Mouse (Mus musculus) heart, postnatal 4 days (tissue): Measurements from ENCODE around the gene Brip1. TPM values are rescaled to one million over a fixed set of nuclear protein-coding genes. Genes with fewer than 3 reads are reported as not detected.
A peak's percentile ranks its signal among the peaks of the same experiment; 100 is the strongest.

Source experiments
- DNase-seq: peaks from one replicate; pipeline ENCODE4 v3.0.0; 2021
- total RNA-seq, 2 experiments: library from RNA; stranded (reverse); gene quantifications; 2 replicates each; pipeline ENCODE4 v1.2.3; 2021

Brip1 gene
- 1 to 10 TPM; 5.2 to 5.6 TPM for total RNA-seq

DNA sequence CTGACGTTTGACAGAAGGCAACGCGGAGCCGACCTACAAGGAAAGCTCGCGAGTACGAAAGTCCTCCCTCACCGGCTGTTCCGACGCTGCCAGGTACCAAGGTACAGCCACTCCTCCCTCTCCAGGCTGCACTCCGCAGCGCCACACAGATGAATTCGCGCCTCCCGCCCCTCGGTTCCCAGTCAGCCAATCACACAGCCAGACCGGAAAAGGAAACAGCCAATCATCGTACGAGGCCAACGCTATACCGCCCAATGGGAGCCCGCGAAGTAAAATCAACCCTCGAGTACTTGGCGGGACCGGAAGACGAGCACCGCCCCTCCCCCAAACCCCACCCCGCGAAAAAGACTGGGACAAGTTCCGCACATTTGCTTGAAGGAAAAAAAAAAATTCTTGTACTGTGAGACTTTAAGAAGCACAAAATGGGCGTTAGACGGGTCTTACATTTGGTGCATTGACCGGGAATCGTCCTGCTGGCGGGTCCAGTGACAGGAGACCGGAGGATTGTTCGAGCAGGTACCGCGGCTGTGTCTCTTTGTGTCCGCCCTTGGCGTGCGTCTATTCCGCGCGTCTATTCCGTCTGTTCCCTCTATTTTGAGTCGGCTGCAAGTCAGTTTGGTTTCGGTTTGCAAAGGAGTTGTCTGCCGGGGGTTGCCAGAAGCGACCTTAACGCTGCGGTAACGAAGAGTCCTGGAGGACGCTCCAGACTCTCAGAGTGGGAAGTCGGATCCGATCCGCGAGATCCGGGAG is at the start of gene Brip1:
Gene Brip1, minus strand, starts transcription at position 157 of the 750 bp plus-strand sequence.
- peak; percentile 94 for DNase-seq

GRCm38 (mm10) chr11:86232446-86232845 is 31.5 kb upstream of the Brip1 start:
- no peak for DNase-seq

DNA sequence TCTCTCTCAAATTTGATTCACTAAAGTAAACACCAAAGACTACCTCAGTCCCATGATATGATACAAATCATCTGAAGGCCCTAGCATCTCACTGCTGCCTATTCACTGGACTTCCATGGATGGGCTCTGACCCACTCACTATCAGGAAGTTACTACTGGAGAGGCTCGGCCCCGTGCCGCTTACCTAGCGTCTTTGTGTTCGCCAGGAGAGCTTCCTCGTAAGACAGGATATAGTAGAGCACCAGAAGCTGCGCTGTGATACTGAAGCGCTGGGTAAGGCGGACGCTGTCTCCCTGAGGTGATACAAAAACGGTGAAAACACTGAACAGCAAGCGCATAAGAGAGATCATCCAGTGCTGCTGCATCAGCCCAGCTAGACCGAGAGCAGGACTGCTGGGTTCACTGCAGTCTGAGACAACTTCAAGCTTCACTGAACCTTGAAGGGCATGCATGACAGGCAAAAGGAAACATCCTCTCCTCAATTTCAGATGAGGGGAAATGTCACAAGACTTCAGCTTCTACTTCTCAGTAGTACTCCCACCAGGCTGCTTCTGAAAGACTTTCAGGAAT is 30.9 kb upstream of the Brip1 start:
- DNase-seq = no peak

DNA sequence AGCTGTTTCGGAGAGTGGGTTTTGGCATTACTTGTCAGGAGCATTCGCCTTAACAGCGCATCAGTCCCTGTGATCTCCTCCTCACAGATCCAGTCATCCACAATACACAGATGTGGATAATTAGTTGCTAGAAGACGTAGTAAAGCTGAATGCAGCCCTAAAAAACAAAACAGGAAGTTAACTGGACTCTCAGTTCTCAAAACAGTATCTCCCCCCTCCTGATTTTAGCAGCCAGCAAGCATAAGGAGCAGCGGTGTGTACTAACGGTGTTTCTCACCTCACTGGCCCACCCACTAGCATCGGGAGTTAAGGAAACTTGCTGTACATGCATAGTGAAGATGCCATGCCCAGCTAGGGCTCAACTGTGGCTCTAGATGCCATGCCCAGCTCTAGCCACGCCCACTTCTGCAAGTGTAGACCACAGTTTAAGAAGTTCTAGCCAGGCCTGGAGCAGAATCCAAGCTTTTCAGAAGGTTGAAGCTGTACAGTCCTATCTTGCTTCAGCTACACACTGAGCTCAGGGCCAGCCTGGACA is 25.7 kb upstream of the Brip1 start:
- DNase-seq = no peak

- no peak for DNase-seq
Measured at GRCm38 (mm10) chr11:86225761-86226160, 24.8 kb upstream of the Brip1 start.

- no peak for DNase-seq
Measured at GRCm38 (mm10) chr11:86211803-86212202, 10.8 kb upstream of the Brip1 start.

DNA sequence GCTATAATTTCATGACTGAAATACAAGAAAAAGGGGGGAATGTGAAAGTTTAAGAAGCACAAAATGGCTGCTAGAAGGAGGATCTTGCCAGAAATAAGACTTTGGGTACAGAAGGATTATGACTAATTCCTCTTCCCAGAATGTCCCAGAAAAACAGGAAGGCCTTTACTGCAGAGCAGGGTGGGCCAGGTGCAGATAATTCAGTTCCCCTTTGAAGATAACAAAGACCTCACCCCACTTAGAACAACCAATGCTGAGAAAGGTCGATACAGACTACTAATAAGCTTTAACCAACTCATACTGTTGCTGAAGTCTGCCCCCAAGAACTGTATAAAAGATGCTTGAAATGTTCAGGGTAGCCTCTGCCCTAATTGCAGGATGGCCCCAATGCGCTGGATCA is 8.1 kb upstream of the Brip1 start:
- no peak for DNase-seq

DNA sequence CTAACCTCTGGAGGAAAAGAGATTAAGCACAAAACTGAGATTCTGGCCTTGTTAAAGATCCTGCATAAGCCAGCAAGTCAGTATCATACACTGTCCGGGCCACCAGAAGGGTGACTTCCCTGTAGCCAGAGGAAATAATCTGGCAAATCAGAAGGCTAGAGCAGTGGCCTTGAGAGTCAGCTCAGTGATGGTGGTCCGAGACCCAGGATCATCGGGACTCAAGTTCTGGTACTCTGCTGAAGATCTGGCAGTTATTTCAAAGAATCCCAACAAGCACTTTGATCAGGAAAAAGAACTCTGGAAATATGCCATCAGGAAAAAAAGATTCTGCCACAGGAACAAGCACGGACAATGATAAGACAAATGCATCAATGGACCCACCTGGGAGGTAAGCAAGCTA is 4.9 kb upstream of the Brip1 start:
- DNase-seq = no peak

- no peak for DNase-seq
Measured at GRCm38 (mm10) chr11:86205031-86205430, 4.0 kb upstream of the Brip1 start.

DNA sequence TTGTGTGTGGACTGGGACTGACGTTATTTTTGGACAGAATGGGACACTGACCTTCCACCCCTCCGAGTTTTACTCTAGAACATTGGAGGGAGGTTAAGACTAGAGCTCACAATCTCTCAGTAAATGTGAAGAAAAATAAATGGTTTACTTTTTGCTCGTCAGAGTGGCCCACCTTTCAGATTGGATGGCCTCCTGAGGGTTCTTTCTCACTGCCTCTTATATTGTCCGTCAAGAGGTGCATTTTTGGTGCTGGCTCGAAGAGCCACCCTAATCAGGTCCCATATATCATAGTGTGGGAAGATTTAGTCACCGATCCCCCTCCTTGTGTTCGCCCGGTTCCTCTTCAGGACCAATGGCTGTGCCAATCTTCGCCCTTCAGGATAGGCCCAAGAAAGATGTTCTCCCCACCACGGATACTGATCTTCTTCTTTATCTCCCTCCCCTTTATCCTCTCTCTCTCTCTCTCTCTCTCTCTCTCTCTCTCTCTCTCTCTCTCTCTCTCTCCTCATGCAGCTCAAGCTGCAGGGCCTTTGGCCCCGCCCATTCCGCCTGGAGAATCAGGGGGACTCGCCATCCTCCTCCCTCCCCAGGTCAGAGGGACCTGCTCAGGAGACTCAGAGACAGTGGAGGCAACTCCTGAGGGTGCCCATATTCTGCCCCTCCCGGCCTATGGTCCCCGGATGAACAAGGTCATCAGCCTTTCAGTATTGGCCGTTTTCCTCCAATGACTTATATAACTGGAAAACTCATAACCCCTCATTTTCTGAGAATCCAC is 1.1 kb upstream of the Brip1 start:
- peak; percentile 31 for DNase-seq

- DNase-seq = no peak
Measured at GRCm38 (mm10) chr11:86200460-86201021, 452 bp downstream of the Brip1 start.

DNA sequence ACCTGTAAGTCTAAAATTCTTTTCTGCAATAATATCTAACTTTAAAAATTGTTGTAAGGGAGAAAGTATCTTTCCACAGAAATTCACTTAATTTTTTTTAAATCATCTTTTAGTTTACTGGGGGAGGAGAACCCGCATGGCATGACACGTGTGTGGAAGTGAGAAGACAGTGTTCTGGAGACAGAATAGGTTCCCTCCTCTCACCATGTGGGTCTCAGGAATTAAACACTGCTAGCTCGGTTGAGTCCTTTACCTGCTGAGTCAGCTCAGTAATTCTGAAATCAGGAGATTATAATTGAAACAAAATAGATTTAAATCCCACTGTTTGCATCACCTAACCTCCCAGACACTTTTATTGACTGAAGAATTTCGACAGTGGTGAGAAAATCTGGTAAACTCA is 1.3 kb downstream of the Brip1 start:
- DNase-seq = no peak

- peak; percentile 8 for DNase-seq
Measured at GRCm38 (mm10) chr11:86185224-86185623, 15.8 kb downstream of the Brip1 start.

DNA sequence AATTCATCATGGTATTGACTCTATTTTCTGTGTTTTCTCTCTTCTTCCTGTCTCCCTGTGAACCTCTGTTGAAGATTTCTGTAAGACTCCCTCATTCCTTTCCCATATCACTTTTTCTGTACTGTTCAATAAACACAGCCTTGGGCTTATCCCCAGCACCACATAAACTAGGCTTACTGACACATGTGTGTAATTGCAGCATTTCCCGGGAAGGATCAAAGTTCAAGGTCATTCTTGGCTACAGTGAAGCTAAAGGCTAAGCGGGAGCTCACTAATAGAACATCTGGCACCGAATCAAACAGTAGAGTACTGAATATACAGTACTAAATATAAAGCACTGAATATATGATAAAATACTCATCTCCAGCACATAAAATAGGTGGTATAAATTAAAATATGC is 25.2 kb downstream of the Brip1 start:
- DNase-seq = no peak

GRCm38 (mm10) chr11:86174173-86174572 is 26.8 kb downstream of the Brip1 start:
- peak; percentile 76 for DNase-seq

DNA sequence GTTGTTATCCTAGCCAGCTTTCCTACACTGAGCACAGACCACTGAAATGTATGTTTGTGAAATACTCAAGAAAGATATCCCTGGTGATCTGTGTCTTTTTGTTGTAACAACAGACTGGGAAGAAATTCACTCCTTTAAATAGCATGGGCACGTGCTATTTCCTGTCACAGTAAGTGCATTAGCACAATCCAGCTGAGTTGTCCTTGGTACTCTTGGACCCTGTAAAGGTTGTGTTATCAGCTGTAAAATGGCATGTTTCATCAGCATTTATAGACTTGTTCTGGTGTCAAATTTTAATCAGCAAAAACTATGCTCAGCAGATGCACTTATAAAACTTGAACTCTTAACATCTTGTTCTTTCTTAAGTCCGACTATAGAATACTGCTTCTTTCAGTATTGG is 30.2 kb downstream of the Brip1 start:
- no peak for DNase-seq

GRCm38 (mm10) chr11:86160251-86160650 is 40.7 kb downstream of the Brip1 start:
- DNase-seq = no peak

- no peak for DNase-seq
Measured at GRCm38 (mm10) chr11:86158950-86159349, 42.0 kb downstream of the Brip1 start.

- no peak for DNase-seq
Measured at GRCm38 (mm10) chr11:86155638-86156037, 45.4 kb downstream of the Brip1 start.

- no peak for DNase-seq
Measured at GRCm38 (mm10) chr11:86131324-86131723, 69.7 kb downstream of the Brip1 start.

DNA sequence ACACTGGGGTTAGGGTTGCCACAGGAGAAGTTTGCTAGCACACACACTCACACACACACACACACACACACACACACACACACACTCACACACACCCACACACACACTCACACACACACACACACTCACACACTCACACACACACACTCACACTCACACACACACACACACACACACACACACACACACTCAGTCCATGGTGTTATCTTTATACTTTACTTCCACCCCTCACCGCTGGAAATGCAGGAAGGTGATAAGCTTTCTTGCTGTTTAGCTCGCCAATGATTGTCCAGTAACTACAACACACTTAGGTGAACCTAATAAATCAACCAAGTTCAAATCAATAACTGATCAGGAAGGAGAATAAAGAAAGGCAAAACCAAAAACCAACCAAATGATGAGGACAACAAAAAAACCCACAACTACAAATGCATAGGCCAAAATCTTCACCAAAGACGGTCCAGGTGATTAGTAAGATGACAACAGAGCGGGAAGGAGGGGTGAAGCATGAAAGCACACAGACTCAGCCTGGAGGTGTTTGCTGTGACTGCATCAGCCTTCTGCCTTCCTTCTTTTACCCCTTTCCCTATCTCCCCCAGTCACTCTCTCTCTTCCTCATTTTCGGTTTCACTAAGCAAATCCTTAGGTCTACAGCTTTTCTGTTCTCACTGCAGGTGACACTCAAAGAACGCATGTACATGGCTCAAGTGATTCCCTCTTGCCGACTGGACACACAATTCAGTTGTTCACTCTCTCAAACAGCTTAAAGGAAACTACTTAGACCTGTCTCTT is 83.7 kb downstream of the Brip1 start:
- DNase-seq = no peak

DNA sequence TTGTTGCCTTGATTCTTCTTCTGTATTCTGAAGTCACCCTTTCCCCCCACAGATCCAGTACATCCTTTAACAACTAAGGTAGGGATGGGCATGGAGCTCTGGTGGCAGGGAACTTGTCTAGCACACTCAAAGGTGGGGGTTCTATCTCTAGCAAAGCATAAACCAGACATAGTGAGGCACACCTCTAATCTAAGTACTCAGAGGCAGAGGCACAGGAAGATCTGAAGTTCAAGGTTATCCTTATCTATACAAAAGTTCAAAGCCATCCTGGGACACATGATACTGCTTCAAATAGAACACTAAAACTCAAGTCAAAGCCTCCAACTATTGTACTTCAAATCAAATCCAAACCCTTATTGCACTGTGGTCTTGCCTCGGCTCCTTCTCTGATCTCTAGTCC is 85.0 kb downstream of the Brip1 start:
- DNase-seq = no peak
